Mouse (Mus musculus) layer of hippocampus, adult 2 months (tissue): ENCODE results near the gene Serpinf1. TPM values are rescaled to one million over a fixed set of nuclear protein-coding genes. Genes with fewer than 3 reads are reported as not detected.
A peak's percentile ranks its signal among the peaks of the same experiment; 100 is the strongest.
"Not testable (repeated sequence)": the region's sequence is repeated elsewhere in the genome, so short reads cannot be mapped to it uniquely, and the experiment has no call there.

Experiments
- DNase-seq, 2 experiments: peaks; one replicate each; pipeline ENCODE4 v3.0.0; 2022; ENCODE audit warnings: low spot score in 2 of 2
- H3K27ac ChIP-seq: fragments of 200-600 bp; 2 replicates; pipeline ENCODE4 v1.8.1; 2022
- H3K4me3 ChIP-seq: fragments of 200-600 bp; 2 replicates; pipeline ENCODE4 v1.8.1; 2022; ENCODE audit warnings: mild to moderate bottlenecking
- CTCF ChIP-seq: fragments of 200-600 bp; conservative IDR thresholded peaks from 2 replicates; pipeline ENCODE4 v1.8.1; 2022; ENCODE audit warnings: antibody characterized with exemption, mild to moderate bottlenecking, moderate library complexity
- microRNA-seq, 2 experiments: library from miRNA; unstranded; fragments of <30 nt; microRNA quantifications; one replicate each; pipeline ENCODE4 v1.2.0; 2021
- total RNA-seq, 2 experiments: library from RNA; stranded (reverse); gene quantifications; 2 replicates each; pipeline ENCODE4 v1.2.3; 2021

Gene Serpinf1
- total RNA-seq, 2 experiments from 2014 or later: 14.0 to 15.6 TPM

DNA sequence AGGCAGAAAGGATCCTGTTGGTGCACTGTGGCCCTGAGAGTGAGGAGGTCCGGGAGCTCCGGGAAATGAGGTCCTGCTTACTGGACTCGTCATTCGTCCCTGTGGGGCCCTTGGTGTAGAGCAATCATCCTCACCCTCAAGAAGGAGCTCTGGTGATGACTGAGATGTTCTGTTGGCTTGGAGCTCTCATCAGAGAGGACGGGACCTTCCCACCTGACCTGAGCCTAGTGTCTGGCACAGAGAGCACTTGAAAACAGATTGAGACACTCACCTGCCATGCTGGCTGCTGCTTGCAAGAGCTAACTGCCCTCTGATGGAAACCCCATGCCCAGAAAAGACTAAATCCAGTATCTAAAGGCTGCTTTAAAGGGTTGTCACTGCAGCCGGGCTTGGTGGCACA lies 17.7 kb downstream of the Serpinf1 start:
- Histone ChIP-seq H3K27ac (no peak overlapping the region; the same call in 1 of the 2 replicates), H3K4me3 (no peak overlapping the region)
- no peak for TF ChIP-seq CTCF
- DNase-seq: no peak

DNA sequence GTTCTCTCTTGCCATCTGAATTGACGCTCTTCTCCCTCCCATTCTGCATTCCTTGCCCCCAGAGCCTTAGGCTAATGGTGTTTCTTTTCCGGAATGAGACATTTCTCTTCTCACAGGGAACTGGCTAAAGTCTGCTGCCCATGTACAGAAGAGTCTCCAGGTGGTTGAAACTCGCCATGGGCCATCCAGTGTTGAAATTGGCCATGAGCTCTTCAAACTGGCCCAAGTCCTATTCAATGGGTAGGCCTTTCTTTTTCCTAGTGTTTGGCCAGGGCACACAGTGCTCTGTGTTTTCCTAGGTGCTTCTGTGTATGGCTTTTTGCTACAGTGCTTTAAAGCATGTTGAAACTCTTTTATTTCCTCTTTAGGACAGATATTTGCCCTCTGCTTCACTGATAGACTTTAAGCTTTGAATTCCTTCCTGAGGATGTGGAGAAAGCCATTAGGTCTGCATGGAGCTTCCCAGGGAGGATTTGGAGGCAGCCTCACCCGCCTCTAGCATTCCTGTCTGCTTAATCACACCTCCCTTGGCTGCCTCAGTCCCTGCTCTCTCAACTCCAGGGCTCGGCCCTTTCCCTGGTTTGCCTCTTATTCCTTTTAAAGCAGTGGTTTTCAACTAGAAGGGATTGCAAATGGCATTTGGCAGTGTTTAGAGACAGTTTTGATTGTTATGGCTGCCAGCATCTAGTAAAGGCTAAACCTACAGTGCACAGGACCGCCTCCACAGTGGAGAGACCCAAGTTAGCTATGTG lies 19.0 kb downstream of the Serpinf1 start:
- no peak for TF ChIP-seq CTCF
- no peak for DNase-seq
- Histone ChIP-seq H3K27ac (peak overlapping the region; percentile 76), H3K4me3 (no peak overlapping the region)

DNA sequence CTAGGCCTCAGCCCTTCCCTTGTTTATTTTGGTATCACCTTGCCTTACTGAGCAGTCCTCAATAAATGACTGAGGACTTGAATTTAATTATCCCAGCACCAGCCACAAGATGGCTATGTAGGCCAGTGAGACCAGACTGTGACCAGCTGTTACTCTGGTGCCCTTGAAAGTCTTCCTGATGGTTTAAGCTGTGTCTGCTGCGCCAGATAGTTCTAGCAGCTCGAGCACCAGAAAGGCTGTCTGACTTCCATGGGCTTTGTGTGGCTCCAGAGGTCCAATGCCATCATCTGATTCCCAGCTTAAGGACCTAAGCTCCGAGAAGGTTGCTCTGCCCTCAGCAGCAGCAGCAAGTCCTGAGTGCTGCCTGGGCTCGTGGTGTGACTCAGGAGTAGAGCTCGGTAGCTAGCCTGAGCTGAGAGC lies 20.2 kb downstream of the Serpinf1 start:
- DNase-seq: peak; percentile 62 to 63
- TF ChIP-seq CTCF: peak; percentile 85
- Histone ChIP-seq H3K4me3 (no peak overlapping the region), H3K27ac (peak overlapping the region; percentile 76)

DNA sequence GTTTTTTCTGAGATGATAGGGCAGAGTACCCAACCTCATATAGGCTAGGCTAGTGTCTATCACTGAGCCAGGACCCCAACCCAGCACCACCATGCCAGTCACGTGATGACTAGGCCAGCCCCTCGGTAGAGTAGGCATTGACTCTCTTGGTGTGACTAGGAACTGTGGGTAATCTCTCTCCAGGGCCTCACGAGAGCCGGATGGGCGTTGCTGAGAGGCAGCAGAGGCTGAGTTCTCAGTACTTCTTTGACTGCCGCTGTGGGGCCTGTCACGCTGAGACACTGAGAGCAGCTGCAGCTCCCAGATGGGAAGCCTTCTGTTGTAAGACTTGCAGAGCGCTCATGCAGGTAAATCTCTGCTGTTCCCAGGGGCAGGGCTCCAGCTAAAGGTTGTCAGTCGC lies 22.4 kb downstream of the Serpinf1 start:
- H3K4me3 ChIP-seq: no peak overlapping the region
- TF ChIP-seq CTCF: no peak
- peak; percentile 42 to 48 for DNase-seq
- H3K27ac ChIP-seq: peak overlapping the region; percentile 90

DNA sequence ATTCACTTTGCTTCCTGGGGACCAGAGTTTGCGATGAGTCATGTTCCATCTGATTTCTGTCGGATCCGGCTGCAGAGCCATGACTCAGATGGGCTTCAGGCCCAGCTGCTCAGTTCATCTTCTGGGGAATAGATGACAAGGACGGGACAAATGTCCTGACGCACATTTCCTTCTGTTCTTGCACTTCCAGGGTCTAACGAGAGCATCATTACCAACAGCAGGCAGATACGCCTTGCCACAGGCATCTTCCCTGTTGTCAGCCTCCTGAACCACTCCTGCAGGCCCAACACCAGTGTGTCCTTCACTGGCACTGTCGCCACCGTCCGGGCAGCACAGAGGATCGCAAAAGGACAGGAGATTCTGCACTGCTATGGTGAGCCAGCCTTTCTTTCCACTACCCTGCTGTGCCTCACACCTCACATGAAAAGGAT lies 23.1 kb downstream of the Serpinf1 start:
- peak; percentile 36 to 79 for DNase-seq
- Histone ChIP-seq H3K4me3 (no peak overlapping the region), H3K27ac (peak overlapping the region; percentile 90)
- no peak for TF ChIP-seq CTCF

GRCm38 (mm10) chr11:75397452-75397851 lies 25.0 kb downstream of the Serpinf1 start:
- Histone ChIP-seq H3K27ac (peak overlapping the region; percentile 90), H3K4me3 (no peak overlapping the region)
- peak in 1 of 2 experiments; percentile 33 for DNase-seq
- no peak for TF ChIP-seq CTCF

DNA sequence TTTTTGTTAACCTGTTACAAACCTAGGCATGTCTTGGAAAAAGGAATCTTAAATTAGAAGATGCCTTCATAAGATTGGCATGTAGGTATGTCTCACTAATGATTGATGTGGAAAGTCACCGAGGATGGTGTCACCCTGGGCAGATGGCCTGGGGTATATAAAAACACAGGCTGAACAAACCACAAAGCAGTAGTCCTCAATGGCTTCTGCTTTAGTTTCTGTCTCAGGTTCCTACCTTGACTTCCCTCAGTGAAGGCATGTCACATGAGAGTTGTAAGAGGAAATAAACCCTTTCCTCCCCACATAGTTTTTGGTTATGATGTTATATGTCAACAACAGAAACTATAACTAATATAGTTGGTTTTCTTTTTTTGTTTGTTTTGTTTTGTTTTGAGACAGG lies 26.9 kb downstream of the Serpinf1 start:
- DNase-seq: no peak
- peak overlapping the region; percentile 90 for H3K27ac ChIP-seq
- TF ChIP-seq CTCF: no peak
- no peak overlapping the region for H3K4me3 ChIP-seq

DNA sequence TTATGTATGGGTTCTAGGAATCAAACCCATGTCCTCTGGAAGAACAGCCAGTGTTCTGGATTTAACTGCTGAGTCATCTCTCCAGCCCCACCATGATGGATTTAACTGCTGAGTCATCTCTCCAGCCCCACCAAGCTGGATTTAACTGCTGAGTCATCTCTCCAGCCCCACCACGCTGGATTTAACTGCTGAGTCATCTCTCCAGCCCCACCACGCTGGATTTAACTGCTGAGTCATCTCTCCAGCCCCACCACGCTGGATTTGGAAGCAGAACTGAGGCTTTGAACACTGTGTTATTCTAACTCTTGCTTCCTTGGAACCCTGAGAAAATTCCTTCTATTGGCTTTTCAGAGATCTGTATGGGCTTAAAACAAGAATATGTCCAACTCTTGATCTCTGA lies 39.0 kb downstream of the Serpinf1 start:
- not testable (repeated sequence) for DNase-seq, H3K4me3 ChIP-seq, H3K27ac ChIP-seq

DNA sequence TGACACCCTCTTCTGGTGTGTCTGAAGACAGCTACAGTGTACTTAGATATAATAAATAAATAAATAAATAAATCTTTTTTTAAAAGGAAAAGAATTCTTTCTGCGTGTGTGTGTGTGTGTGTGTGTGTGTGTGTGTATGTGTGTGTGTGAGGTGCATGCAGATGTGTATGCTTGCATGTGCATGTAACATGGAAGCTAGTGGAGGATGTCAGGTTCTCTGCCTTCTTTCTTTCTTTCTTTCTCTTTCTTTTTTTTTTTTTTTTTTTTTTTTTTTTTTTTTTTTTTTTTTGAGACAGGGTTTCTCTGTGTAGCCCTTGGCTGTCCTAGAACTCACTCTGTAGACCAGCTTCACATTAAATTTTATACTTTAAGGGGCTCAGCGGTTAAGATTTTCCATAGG lies 43.7 kb downstream of the Serpinf1 start:
- DNase-seq, H3K4me3 ChIP-seq, H3K27ac ChIP-seq: not testable (repeated sequence)

- H3K27ac ChIP-seq: no peak overlapping the region
- no peak for TF ChIP-seq CTCF
- no peak overlapping the region for H3K4me3 ChIP-seq
- no peak for DNase-seq
Measured at GRCm38 (mm10) chr11:75377125-75377524, 45.4 kb downstream of the Serpinf1 start.

Small RNAs within 50 kb of the gene (microRNA-seq; reads per million reads assigned to microRNA genes)
- 3,509 to 15,524 reads per million in 2 experiments for gene Mir22

Other genes with a start within 250 kb of the Serpinf1 start
- gene Ovca2, start 243.9 kb downstream of the Serpinf1 start, total RNA-seq: 10 to 100 TPM; 19.3 to 22.4 TPM
- gene Dph1, start 231.5 kb downstream of the Serpinf1 start, total RNA-seq: 10 to 100 TPM; 30.7 to 31.4 TPM
- gene Rtn4rl1, start 228.9 kb downstream of the Serpinf1 start, total RNA-seq: 100 to 1,000 TPM; 104 to 110 TPM
- 10 to 100 TPM; 64.1 to 67.0 TPM for gene Rpa1, start 74.4 kb downstream of the Serpinf1 start, total RNA-seq
- gene Smyd4, start 74.3 kb downstream of the Serpinf1 start, total RNA-seq: 10 to 100 TPM; 14.9 to 16.7 TPM
- under 1 TPM; 0.38 to 0.52 TPM for gene Serpinf2, start 16.9 kb upstream of the Serpinf1 start, total RNA-seq
- 10 to 100 TPM; 23.4 to 23.7 TPM for gene Wdr81, start 32.0 kb upstream of the Serpinf1 start, total RNA-seq
- under 1 TPM in 1 of 2 experiments, not detected in 1; 0.56 TPM for gene Tlcd2, start 39.0 kb upstream of the Serpinf1 start, total RNA-seq
- 100 to 1,000 TPM; 131 to 139 TPM for gene Prpf8, start 64.1 kb upstream of the Serpinf1 start, total RNA-seq
- 1 to 10 TPM; 1.6 to 1.7 TPM for gene Rilp, start 87.4 kb upstream of the Serpinf1 start, total RNA-seq
- gene Scarf1, start 90.8 kb upstream of the Serpinf1 start, total RNA-seq: 1 to 10 TPM; 1.3 TPM
- 10 to 100 TPM; 43.0 to 53.4 TPM for gene Slc43a2, start 109.0 kb upstream of the Serpinf1 start, total RNA-seq
- gene Pitpna, start 165.4 kb upstream of the Serpinf1 start, total RNA-seq: 100 to 1,000 TPM; 269 to 283 TPM
- 10 to 100 TPM; 49.4 to 50.4 TPM for gene Inpp5k, start 208.3 kb upstream of the Serpinf1 start, total RNA-seq
- 10 to 100 TPM; 16.5 to 19.9 TPM for gene Myo1c, start 227.8 kb upstream of the Serpinf1 start, total RNA-seq